Mouse (Mus musculus) heart, embryonic 10.5 days (tissue): ENCODE data around the gene Tshz2. TPM values are rescaled to one million over a fixed set of nuclear protein-coding genes. Genes with fewer than 3 reads are reported as not detected.
A peak's percentile ranks its signal among the peaks of the same experiment; 100 is the strongest.

ENCODE experiments used
- DNase-seq: peaks from one replicate; pipeline ENCODE4 v3.0.0-alpha.2; 2017; ENCODE audit warnings: low spot score
- H3K27ac ChIP-seq: fragments of 300-500 bp; sonication (generic); 2 replicates; pipeline ENCODE4 v1.5.1; 2016; ENCODE audit warnings: mild to moderate bottlenecking
- H3K27me3 ChIP-seq: fragments of 300-500 bp; sonication (generic); 2 replicates; pipeline ENCODE4 v1.6.1; 2016; ENCODE audit warnings: mild to moderate bottlenecking; ENCODE audit not compliant: poor library complexity, insufficient read depth, severe bottlenecking
- H3K36me3 ChIP-seq: fragments of 300-500 bp; sonication (generic); 2 replicates; pipeline ENCODE4 v1.6.1; 2016; ENCODE audit warnings: mild to moderate bottlenecking, moderate library complexity
- H3K4me1 ChIP-seq: fragments of 300-500 bp; sonication (generic); 2 replicates; pipeline ENCODE4 v1.6.1; 2016; ENCODE audit warnings: mild to moderate bottlenecking
- H3K4me3 ChIP-seq: fragments of 300-500 bp; sonication (generic); 2 replicates; pipeline ENCODE4 v1.5.1; 2016; ENCODE audit warnings: mild to moderate bottlenecking, moderate library complexity
- H3K9me3 ChIP-seq: fragments of 300-500 bp; sonication (generic); 2 replicates; pipeline ENCODE4 v1.6.1; 2016; ENCODE audit warnings: mild to moderate bottlenecking, moderate library complexity
- WGBS: fragments of 180-500 bp; shearing (Covaris S2); methylation state at CpG from one replicate; pipeline ENCODE4 v1.1.7; 2016; 5-methylcytosine and 5-hydroxymethylcytosine counted together
- polyA plus RNA-seq: library from polyadenylated mRNA; unstranded; fragments of >200 nt; fragmentation: Nextera tagmentation; extraction: Ambion mirVana; gene quantifications from 2 replicates; pipeline ENCODE4 v1.2.1, GENCODE M21; 2016

The Tshz2 gene
- polyA plus RNA-seq, 1 experiment from 2014 or later: 5.7 TPM

DNA sequence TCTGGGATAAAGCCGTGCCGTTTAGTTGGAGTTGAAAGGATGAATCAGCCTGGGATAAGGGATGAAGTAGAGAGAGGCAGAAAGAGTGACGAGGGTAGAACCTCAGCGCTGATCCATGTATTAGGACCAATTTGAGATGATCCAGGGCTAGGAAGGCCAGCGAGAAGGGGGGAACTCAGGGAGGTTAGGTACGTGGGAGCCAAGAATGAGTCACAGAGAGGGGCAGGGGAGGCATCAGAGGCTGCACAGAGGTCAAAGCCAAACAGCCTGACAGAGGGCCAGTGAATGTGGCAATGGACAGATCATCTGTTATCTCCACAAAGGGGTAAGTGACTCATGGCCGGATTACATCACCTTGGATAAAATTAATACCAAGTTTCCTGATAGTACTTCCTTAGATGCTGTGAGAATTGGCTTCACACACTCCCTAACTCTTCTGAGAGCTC lies 97.8 kb downstream of the Tshz2 start:
- H3K27me3 ChIP-seq: no peaks in the 10 kb centered on the region
- 42% methylated on average over 7 of the region's 7 CpGs for WGBS
- no peaks in the 10 kb centered on the region for H3K36me3 ChIP-seq
- peaks cover 32% of the 10 kb centered on the region for H3K4me1 ChIP-seq
- H3K4me3 ChIP-seq: no peak overlapping the region
- H3K27ac ChIP-seq: 0 out of 2 replicates have a peak overlapping the region, but pooled peaks have one; percentile 32
- no peaks in the 10 kb centered on the region for H3K9me3 ChIP-seq
- DNase-seq: no peak

DNA sequence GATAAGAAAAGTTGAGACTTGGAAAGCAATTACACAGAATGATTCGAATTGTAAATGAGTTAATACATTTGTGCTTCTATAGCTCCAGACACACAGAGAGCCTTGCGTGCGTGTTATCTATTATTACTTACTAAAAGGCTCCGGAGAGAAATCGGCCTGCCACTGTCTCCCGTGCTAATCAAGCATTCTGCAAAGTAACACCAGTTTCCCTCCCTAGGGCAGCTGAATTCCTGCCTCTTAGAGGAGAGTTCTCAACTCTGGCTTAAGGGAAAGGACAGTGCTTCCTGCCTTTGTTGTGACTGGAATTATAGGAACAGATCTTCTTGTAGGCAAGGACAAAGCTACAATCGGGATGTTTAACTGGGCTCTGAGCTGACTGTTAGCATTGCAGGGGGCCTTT lies 101.2 kb downstream of the Tshz2 start:
- DNase-seq: no peak
- no peaks in the 10 kb centered on the region for H3K9me3 ChIP-seq
- no peak overlapping the region for H3K27ac ChIP-seq
- H3K27me3 ChIP-seq: no peaks in the 10 kb centered on the region
- H3K36me3 ChIP-seq: no peaks in the 10 kb centered on the region
- WGBS: 61% methylated on average over 7 of the region's 7 CpGs
- H3K4me3 ChIP-seq: no peak overlapping the region
- H3K4me1 ChIP-seq: peaks cover 34% of the 10 kb centered on the region

DNA sequence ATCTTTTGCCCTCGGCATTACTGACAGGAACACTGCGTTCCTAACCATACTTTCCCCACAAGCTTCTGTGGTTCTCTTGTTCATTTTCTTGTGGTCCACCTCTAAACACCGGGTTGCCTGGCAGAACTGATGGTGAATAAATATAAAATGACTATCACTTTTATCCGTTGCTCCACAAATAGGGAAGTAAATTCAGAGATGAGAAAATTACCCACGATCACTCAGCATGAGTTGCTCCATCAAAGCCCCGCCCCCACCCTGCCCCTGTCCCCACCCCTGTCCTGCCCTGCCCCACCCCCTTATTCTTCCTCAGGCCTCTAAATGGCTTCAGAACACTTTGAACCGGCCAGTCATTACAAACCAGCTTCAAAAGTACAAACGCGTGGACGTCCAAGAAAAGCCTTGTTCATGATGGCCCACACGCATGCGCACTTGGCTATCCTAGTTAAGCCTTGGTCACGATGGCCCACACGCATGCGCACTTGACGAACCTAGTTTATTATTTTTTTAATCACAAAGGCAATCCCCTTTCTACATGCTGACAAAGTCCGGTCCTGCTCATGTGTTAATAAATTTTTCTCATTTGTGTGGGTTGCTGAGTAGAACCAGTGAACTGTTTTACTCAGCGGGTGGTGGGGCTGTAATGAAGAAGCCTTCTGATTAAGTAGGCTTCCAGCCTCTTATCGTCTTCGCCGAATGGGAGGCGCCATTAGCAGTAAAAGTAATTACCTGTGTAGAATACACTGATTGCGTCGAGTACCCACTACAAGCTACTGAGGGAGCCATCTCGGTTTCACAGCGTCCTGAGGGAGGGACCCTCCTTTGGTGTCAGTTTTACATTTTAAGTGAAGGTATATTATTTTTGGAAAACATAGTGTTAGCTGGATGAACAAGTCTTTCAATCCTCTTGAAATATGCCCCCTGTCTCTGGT lies 102.9 kb downstream of the Tshz2 start:
- no peak for DNase-seq
- H3K9me3 ChIP-seq: no peaks in the 10 kb centered on the region
- no peaks in the 10 kb centered on the region for H3K36me3 ChIP-seq
- no peak overlapping the region for H3K27ac ChIP-seq
- H3K4me3 ChIP-seq: no peak overlapping the region
- no peaks in the 10 kb centered on the region for H3K27me3 ChIP-seq
- peaks cover 23% of the 10 kb centered on the region for H3K4me1 ChIP-seq
- WGBS: 86% methylated on average over 26 of the region's 26 CpGs

DNA sequence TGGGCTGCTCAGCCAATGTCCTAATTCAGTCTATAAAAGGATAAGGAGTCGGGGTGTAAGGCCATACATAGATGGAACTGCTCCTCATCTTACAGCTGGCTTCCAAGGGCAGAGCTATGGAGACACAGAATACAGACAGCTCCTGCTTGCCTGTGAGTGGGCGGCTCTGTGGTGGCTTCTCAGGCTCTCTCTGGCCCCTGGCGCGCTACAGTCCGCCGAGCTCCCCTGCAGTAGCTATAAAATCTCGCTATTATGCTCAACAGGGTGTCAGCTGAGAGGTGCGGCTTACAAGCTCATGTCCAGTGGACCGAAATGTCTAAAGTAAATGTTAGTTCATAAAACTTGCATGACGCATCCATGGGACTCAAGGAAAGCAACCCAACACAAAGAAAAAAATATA lies 108.2 kb downstream of the Tshz2 start:
- DNase-seq: no peak
- no peaks in the 10 kb centered on the region for H3K36me3 ChIP-seq
- H3K27ac ChIP-seq: no peak overlapping the region
- no peaks in the 10 kb centered on the region for H3K27me3 ChIP-seq
- peaks cover 19% of the 10 kb centered on the region; the same call in 1 of the 2 replicates for H3K4me1 ChIP-seq
- 90% methylated on average over 10 of the region's 10 CpGs for WGBS
- no peak overlapping the region for H3K4me3 ChIP-seq
- no peaks in the 10 kb centered on the region for H3K9me3 ChIP-seq

DNA sequence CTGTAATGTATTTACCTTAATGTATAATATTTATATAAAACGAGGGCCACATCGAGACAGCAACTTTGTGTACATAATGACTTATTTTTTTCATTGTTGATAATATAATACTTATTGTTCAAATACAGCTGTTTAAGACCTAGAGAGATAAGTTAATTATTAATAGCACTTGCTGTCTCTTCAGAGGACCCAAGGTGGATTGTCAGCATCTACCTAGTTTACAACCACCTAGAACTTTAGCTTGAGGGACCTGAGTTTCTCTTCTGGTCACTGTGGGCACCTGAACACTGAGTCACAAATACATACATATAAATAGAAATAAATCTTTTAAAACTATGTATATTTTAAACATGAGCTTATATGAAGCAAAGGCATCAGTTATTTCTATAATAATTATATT lies 110.0 kb downstream of the Tshz2 start:
- H3K9me3 ChIP-seq: no peaks in the 10 kb centered on the region
- H3K27ac ChIP-seq: no peak overlapping the region
- H3K4me1 ChIP-seq: peaks cover 21% of the 10 kb centered on the region
- 81% methylated on average over 2 of the region's 2 CpGs for WGBS
- no peak for DNase-seq
- H3K4me3 ChIP-seq: no peak overlapping the region
- 0 out of 2 replicates have a peak, but pooled peaks cover 2% of the 10 kb centered on the region for H3K36me3 ChIP-seq
- no peaks in the 10 kb centered on the region for H3K27me3 ChIP-seq

DNA sequence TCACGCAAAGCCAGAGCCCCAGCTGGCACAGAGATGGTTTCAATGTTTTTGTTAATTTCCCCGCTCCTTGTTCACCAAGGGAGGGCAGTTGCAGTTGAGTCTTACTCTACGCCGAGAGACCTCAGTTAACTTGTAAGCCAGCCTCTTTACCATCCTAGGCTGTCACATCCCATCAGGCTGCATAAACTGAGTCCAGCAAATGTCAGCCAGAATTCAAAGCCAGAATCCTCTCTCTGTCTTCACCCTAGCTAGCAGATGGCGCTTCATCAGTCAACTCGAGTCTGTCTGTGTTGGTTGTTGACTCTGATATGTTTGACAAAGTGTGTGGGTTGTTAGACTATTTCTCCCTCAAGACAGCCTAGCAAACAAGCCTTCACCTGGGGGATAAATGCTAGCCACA lies 110.5 kb downstream of the Tshz2 start:
- Histone ChIP-seq H3K27me3 (no peaks in the 10 kb centered on the region), H3K36me3 (0 out of 2 replicates have a peak, but pooled peaks cover 2% of the 10 kb centered on the region), H3K4me1 (peaks cover 21% of the 10 kb centered on the region), H3K27ac (no peak overlapping the region), H3K4me3 (no peak overlapping the region), H3K9me3 (no peaks in the 10 kb centered on the region)
- WGBS: 81% methylated on average over 6 of the region's 6 CpGs
- DNase-seq: no peak

DNA sequence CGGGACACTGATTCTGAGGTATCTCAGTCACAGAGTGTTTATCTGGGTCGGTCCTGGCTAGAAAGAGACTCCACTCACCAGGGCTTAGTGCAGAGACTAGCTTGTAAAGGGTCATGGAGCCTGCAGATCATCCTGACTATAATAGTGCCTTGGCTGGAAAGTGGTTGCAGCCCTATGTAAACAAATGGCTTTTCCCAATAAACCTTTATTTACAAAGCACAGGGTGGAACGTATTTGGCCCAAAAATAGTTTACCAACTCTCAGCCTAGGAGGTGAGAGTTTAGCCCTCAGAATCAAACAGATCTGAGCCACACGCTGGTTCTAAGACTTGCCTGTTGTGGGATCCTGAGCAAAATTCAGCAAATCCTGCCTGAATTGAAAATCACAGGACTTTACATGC lies 111.1 kb downstream of the Tshz2 start:
- Histone ChIP-seq H3K27ac (no peak overlapping the region), H3K36me3 (0 out of 2 replicates have a peak, but pooled peaks cover 2% of the 10 kb centered on the region), H3K4me3 (no peak overlapping the region), H3K9me3 (no peaks in the 10 kb centered on the region), H3K4me1 (peaks cover 21% of the 10 kb centered on the region), H3K27me3 (no peaks in the 10 kb centered on the region)
- DNase-seq: no peak
- 66% methylated on average over 4 of the region's 4 CpGs for WGBS

DNA sequence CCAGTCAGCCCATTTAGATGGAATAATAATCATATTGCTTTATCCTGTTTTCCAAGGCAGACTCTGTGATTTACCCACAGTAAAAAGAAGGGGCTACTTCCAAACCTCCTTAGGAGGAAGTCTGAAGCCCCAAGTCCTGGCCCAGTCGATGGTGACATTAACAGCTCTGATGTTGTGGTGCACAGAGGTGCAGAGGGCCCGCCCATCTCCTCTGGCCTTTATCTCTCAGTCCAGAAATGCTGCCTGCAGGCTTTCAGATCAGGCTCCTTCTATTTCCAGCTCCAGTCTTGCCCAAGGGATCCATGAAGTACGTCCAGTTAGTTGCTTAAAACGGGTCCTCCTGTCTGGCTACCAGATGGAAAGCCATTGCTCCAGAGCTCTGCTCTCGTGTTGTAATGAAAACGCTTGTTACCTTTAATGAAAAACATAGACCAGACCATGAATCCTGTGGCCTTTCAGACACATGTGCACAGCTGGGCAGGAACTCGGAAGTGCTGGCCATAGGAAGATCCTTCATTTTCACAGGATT lies 114.4 kb downstream of the Tshz2 start:
- Histone ChIP-seq H3K9me3 (no peaks in the 10 kb centered on the region), H3K4me3 (no peak overlapping the region), H3K36me3 (0 out of 2 replicates have a peak, but pooled peaks cover 2% of the 10 kb centered on the region), H3K27me3 (no peaks in the 10 kb centered on the region), H3K27ac (peak overlapping the region; percentile 72; the same call in 1 of the 2 replicates), H3K4me1 (peaks cover 39% of the 10 kb centered on the region)
- DNase-seq: no peak
- WGBS: 45% methylated on average over 7 of the region's 7 CpGs

DNA sequence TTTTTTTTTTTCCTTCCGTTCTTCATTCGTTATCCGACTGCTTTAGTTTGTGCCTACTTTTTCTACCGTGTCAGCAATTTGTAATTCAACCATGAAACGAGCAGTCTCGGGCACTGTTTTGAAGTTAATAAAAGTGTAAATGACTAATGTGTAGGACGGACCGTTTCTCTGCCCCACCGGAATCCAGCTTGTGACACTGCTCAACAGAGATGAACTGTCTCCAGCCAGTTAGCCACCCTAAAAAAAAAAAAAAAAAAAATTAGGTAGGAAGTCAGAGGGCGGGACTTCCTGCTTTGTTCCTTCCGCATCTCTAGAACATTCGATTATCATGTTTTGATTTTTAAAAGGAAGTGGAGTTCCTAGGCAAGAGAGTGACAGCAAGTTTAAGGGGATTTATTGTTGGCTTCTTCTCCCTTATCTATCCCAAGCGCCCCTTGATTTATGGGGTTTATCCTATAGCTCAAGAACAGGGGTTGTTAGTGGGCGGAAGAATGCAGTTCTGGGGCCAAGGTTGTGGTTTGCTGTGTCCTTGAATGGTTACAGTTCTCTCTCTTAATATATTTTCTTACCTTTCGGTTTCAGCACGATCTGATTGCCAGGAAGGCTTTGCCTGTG lies 116.6 kb downstream of the Tshz2 start:
- H3K27ac ChIP-seq: no peak overlapping the region
- WGBS: 89% methylated on average over 16 of the region's 16 CpGs
- H3K4me3 ChIP-seq: no peak overlapping the region
- H3K9me3 ChIP-seq: no peaks in the 10 kb centered on the region
- no peak for DNase-seq
- no peaks in the 10 kb centered on the region for H3K27me3 ChIP-seq
- H3K36me3 ChIP-seq: 0 out of 2 replicates have a peak, but pooled peaks cover 2% of the 10 kb centered on the region
- H3K4me1 ChIP-seq: peaks cover 34% of the 10 kb centered on the region

DNA sequence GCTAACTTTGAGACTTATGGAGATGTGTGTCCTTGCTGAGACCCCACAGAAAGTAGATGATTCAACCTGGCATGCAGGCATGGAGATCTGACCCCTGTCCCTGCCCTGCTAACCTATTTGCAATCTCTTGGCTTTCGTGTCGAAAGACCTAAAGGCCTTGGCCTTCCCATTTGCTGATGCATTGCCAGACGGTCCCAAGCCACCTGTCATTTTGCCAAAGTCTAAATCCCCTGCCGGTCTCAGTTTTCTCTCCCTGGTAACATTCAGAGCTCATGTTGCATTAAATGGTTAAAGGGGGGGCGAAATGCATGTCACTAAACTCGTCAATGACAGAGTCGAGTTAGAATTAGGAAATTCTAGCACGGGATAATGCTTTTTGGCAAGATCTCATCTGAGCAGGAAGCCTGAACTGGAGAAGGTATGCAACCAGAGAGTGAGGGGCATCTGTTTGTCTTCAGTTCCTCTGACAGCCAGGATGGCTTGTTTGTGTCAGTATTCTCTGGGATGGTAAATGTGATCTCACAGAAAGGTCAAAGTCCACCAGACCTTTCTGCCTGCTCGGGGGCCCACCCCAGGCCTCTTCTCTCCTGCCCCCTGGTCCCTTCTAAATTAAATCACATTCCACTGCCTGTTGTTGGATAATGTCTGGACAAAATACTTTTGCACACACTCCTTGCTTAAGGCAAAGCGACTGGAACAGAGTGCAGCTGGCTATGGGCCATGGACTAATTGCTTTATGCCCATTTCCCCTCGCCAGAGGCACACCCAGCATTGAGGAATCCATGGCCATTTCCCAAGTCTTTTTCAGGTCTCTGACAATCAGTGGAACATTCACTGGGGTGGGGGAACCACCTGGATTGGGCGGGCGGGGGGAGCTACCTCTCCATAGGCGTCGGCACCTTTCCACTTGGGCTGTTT lies 118.0 kb downstream of the Tshz2 start:
- Histone ChIP-seq H3K9me3 (no peaks in the 10 kb centered on the region), H3K4me3 (no peak overlapping the region), H3K36me3 (0 out of 2 replicates have a peak, but pooled peaks cover 2% of the 10 kb centered on the region), H3K27me3 (no peaks in the 10 kb centered on the region), H3K4me1 (peaks cover 27% of the 10 kb centered on the region), H3K27ac (peak overlapping the region; percentile 74)
- DNase-seq: no peak
- 40% methylated on average over 15 of the region's 15 CpGs for WGBS

DNA sequence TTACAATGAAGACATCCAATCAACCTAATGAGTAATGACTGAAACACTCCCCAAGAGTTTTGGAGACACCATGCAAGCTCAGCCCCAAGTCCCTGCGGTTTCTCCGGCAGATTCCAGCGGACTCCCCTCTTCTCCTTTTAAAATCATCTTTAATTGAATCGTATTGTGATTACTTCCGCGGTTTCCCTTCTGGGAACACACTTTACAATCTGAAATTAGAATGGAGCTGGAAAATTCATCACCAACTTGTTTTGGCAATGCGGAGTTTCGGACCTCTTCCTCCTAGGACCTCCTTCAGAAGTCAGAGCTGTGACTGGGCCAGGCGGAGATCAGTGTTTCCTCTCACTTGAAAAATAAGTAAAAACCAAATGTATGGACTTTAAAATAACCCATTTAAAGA lies 119.3 kb downstream of the Tshz2 start:
- H3K27me3 ChIP-seq: no peaks in the 10 kb centered on the region
- no peak for DNase-seq
- WGBS: 93% methylated on average over 9 of the region's 9 CpGs
- H3K9me3 ChIP-seq: no peaks in the 10 kb centered on the region
- H3K27ac ChIP-seq: no peak overlapping the region
- peaks cover 23% of the 10 kb centered on the region for H3K4me1 ChIP-seq
- H3K36me3 ChIP-seq: 0 out of 2 replicates have a peak, but pooled peaks cover 2% of the 10 kb centered on the region
- no peak overlapping the region for H3K4me3 ChIP-seq

DNA sequence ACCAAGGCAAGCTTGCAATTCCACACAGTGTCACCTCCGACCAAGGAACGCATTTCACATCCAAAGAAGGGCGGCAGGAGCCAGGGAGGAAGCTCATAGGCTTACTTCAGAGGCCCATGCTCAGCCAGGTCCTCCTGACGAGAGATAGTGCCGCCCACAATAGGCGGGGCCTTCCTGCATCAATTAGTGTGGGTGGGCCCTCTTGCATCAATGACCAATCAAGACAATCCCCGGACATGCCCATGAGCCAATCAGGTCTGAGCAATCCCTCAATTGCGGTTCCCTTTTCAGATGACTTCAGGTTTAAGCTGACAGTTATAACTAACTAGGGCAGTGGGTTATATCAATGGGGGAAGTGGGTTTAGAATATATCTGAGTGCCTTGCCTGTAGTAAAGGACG lies 120.6 kb downstream of the Tshz2 start:
- Histone ChIP-seq H3K36me3 (no peaks in the 10 kb centered on the region), H3K9me3 (no peaks in the 10 kb centered on the region), H3K27ac (no peak overlapping the region), H3K4me3 (no peak overlapping the region), H3K4me1 (peaks cover 18% of the 10 kb centered on the region), H3K27me3 (no peaks in the 10 kb centered on the region)
- 77% methylated on average over 9 of the region's 9 CpGs for WGBS
- DNase-seq: no peak
